Mouse (Mus musculus): ENCODE data around the gene Zfp687. TPM values are rescaled to one million over a fixed set of nuclear protein-coding genes. Genes with fewer than 3 reads are reported as not detected.

Gene Zfp687
- polyA plus RNA-seq, 1 experiment from 2014 or later, result 9.9 TPM

GRCm38 (mm10) chr3:95052959-95053358, 37.7 kb upstream of the Zfp687 start:
- peak; percentile 76 for DNase-seq (ENCODE audit: low spot score)
- no peaks in the 10 kb centered on the region for H3K4me1 ChIP-seq (ENCODE audit: insufficient read depth, low read depth, low read length)
- 34% methylated on average over 1 of the region's 1 CpGs for WGBS
- no peak for TF ChIP-seq EP300 (IDR thresholded peaks at IDR 0.05)
- peak; percentile 83 for TF ChIP-seq CTCF (IDR thresholded peaks at IDR 0.05)
- H3K36me3 ChIP-seq (ENCODE audit: insufficient read depth, low read length), result no peaks in the 10 kb centered on the region
- H3K9ac ChIP-seq (replicated peaks; ENCODE audit: low read depth), result no peak overlapping the region
- no peaks in the 10 kb centered on the region for H3K27me3 ChIP-seq (replicated peaks; ENCODE audit: insufficient read depth, low read length)
- ATAC-seq, result peak; percentile 53
- no peak overlapping the region for H3K4me3 ChIP-seq (ENCODE audit: low read depth, low read length)
- H3K27ac ChIP-seq (ENCODE audit: low read length), result no peak overlapping the region
- no peak overlapping the region for H3K4me2 ChIP-seq (replicated peaks; ENCODE audit: low read depth, low read length)
- no peaks in the 10 kb centered on the region for H3K9me3 ChIP-seq (ENCODE audit: low read length)

- H3K4me3 ChIP-seq (ENCODE audit: low read depth, low read length), result no peak overlapping the region
- H3K9ac ChIP-seq (replicated peaks; ENCODE audit: low read depth), result no peak overlapping the region
- TF ChIP-seq CTCF (IDR thresholded peaks at IDR 0.05), result no peak
- TF ChIP-seq EP300 (IDR thresholded peaks at IDR 0.05), result no peak
- WGBS, result 57% methylated on average over 3 of the region's 3 CpGs
- no peaks in the 10 kb centered on the region for H3K27me3 ChIP-seq (replicated peaks; ENCODE audit: insufficient read depth, low read length)
- no peak for DNase-seq (ENCODE audit: low spot score)
- H3K4me1 ChIP-seq (ENCODE audit: insufficient read depth, low read depth, low read length), result no peaks in the 10 kb centered on the region
- no peak overlapping the region for H3K4me2 ChIP-seq (replicated peaks; ENCODE audit: low read depth, low read length)
- no peaks in the 10 kb centered on the region for H3K9me3 ChIP-seq (ENCODE audit: low read length)
- H3K27ac ChIP-seq (ENCODE audit: low read length), result no peak overlapping the region
- no peaks in the 10 kb centered on the region for H3K36me3 ChIP-seq (ENCODE audit: insufficient read depth, low read length)
- no peak for ATAC-seq
Observed at GRCm38 (mm10) chr3:95047914-95048313, 32.7 kb upstream of the Zfp687 start.

- H3K27me3 ChIP-seq (replicated peaks; ENCODE audit: insufficient read depth, low read length), result no peaks in the 10 kb centered on the region
- ATAC-seq (no peak), DNase-seq (ENCODE audit: low spot score) (no peak)
- no peaks in the 10 kb centered on the region for H3K36me3 ChIP-seq (ENCODE audit: insufficient read depth, low read length)
- 77% methylated on average over 11 of the region's 11 CpGs for WGBS
- H3K4me1 ChIP-seq (ENCODE audit: insufficient read depth, low read depth, low read length), result peaks cover 2% of the 10 kb centered on the region; the same call in 1 of the 2 replicates
- no peaks in the 10 kb centered on the region for H3K9me3 ChIP-seq (ENCODE audit: low read length)
- no peak overlapping the region for H3K4me3 ChIP-seq (ENCODE audit: low read depth, low read length)
- H3K4me2 ChIP-seq (replicated peaks; ENCODE audit: low read depth, low read length), result no peak overlapping the region
- H3K9ac ChIP-seq (replicated peaks; ENCODE audit: low read depth), result no peak overlapping the region
- H3K27ac ChIP-seq (ENCODE audit: low read length), result no peak overlapping the region
- TF ChIP-seq EP300 (IDR thresholded peaks at IDR 0.05) (no peak), CTCF (IDR thresholded peaks at IDR 0.05) (no peak)
Observed at GRCm38 (mm10) chr3:95046462-95047057, 31.3 kb upstream of the Zfp687 start.

GRCm38 (mm10) chr3:95043251-95043650, 28.0 kb upstream of the Zfp687 start:
- Histone ChIP-seq H3K27ac (ENCODE audit: low read length) (peak overlapping the region; percentile 33; the same call in 1 of the 2 replicates), H3K4me1 (ENCODE audit: insufficient read depth, low read depth, low read length) (peaks cover 5% of the 10 kb centered on the region; the same call in 1 of the 2 replicates), H3K9me3 (ENCODE audit: low read length) (no peaks in the 10 kb centered on the region), H3K4me3 (ENCODE audit: low read depth, low read length) (no peak overlapping the region), H3K9ac (replicated peaks; ENCODE audit: low read depth) (no peak overlapping the region), H3K36me3 (ENCODE audit: insufficient read depth, low read length) (no peaks in the 10 kb centered on the region), H3K4me2 (replicated peaks; ENCODE audit: low read depth, low read length) (no peak overlapping the region), H3K27me3 (replicated peaks; ENCODE audit: insufficient read depth, low read length) (no peaks in the 10 kb centered on the region)
- WGBS, result 57% methylated on average over 6 of the region's 6 CpGs
- no peak for TF ChIP-seq EP300 (IDR thresholded peaks at IDR 0.05)
- no peak for TF ChIP-seq CTCF (IDR thresholded peaks at IDR 0.05)
- ATAC-seq (no peak), DNase-seq (ENCODE audit: low spot score) (no peak)

GRCm38 (mm10) chr3:95042838-95043229, 27.6 kb upstream of the Zfp687 start:
- Histone ChIP-seq H3K4me1 (ENCODE audit: insufficient read depth, low read depth, low read length) (peaks cover 5% of the 10 kb centered on the region; the same call in 1 of the 2 replicates), H3K4me2 (replicated peaks; ENCODE audit: low read depth, low read length) (peak overlapping the region; percentile 63), H3K36me3 (ENCODE audit: insufficient read depth, low read length) (no peaks in the 10 kb centered on the region), H3K27ac (ENCODE audit: low read length) (peak overlapping the region; percentile 71), H3K9me3 (ENCODE audit: low read length) (no peaks in the 10 kb centered on the region), H3K27me3 (replicated peaks; ENCODE audit: insufficient read depth, low read length) (no peaks in the 10 kb centered on the region), H3K4me3 (ENCODE audit: low read depth, low read length) (peak overlapping the region; percentile 73), H3K9ac (replicated peaks; ENCODE audit: low read depth) (no peak overlapping the region)
- peak; percentile 59 for ATAC-seq
- no peak for DNase-seq (ENCODE audit: low spot score)
- TF ChIP-seq EP300 (IDR thresholded peaks at IDR 0.05) (no peak), CTCF (IDR thresholded peaks at IDR 0.05) (no peak)
- 8% methylated on average over 7 of the region's 7 CpGs for WGBS

- Histone ChIP-seq H3K9me3 (ENCODE audit: low read length) (no peaks in the 10 kb centered on the region), H3K4me1 (ENCODE audit: insufficient read depth, low read depth, low read length) (peaks cover 5% of the 10 kb centered on the region; the same call in 1 of the 2 replicates), H3K4me3 (ENCODE audit: low read depth, low read length) (peak within 1 kb of the TSS; percentile 73), H3K4me2 (replicated peaks; ENCODE audit: low read depth, low read length) (peak within 1 kb of the TSS; percentile 63), H3K9ac (replicated peaks; ENCODE audit: low read depth) (peak within 1 kb of the TSS; percentile 82), H3K27ac (ENCODE audit: low read length) (peak within 1 kb of the TSS; percentile 71), H3K27me3 (replicated peaks; ENCODE audit: insufficient read depth, low read length) (no peaks in the 10 kb centered on the region), H3K36me3 (ENCODE audit: insufficient read depth, low read length) (no peaks in the 10 kb centered on the region)
- 2% methylated on average over 34 of the region's 36 CpGs for WGBS
- no peak; the same call in 1 of the 2 replicates for TF ChIP-seq CTCF (IDR thresholded peaks at IDR 0.05)
- TF ChIP-seq EP300 (IDR thresholded peaks at IDR 0.05), result 0 out of 2 replicates have a peak, but pooled peaks have one; percentile 6
- ATAC-seq, result peak; percentile 100
- DNase-seq (ENCODE audit: low spot score), result peak; percentile 98
Observed at GRCm38 (mm10) chr3:95042166-95042837, 27.1 kb upstream of the Zfp687 start, which contains the start of gene Psmd4. TSS of gene Psmd4 (minus strand) at chr3:95042614.
